Mouse (Mus musculus): ENCODE measurements around the gene 9130230L23Rik.

DNA sequence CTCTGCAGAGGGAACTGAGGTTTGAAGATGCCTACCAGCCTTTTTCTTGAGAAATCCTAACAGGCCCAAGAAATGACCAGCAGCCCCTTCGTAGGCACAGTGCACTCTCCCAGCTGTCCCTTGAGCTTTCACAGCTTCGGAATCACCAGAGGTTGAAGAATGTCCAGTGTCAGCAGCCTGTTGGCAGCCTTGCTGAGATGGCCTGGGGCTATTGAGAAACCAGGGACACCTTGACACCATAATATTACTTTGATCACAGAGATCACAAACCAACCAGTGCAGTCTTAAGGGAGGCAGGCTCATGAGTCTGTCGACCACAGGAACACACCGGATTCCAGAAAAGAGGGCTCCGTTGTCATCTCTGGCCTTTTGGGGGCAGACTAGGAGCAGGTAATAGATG lies 2.9 kb downstream of the 9130230L23Rik start:
- TF ChIP-seq CTCF (conservative IDR thresholded peaks at IDR 0.05 in 1 of 2, IDR thresholded peaks at IDR 0.05 in 1 of 2; ENCODE audit: low read depth in 2 of 2, low read length in 2 of 2) (peak in 1 of 2 experiments; percentile 39; a peak in 2 of 4 replicates), POLR2A (IDR thresholded peaks at IDR 0.05; ENCODE audit: low read depth, low read length) (no peak), CHD1 (IDR thresholded peaks at IDR 0.05; ENCODE audit: low read depth, low read length) (no peak), ZC3H11A (IDR thresholded peaks at IDR 0.05; ENCODE audit: low read depth, low read length) (no peak), NELFE (IDR thresholded peaks at IDR 0.05; ENCODE audit: low read depth, low read length) (no peak), ZNF384 (IDR thresholded peaks at IDR 0.05; ENCODE audit: low read depth, low read length) (no peak), ZMIZ1 (IDR thresholded peaks at IDR 0.05; ENCODE audit: low read depth, low read length) (no peak), EP300 (IDR thresholded peaks at IDR 0.05; ENCODE audit: low read length) (no peak), MXI1 (IDR thresholded peaks at IDR 0.05; ENCODE audit: low read depth, low read length) (no peak), UBTF (IDR thresholded peaks at IDR 0.05; ENCODE audit: low read depth, low read length) (no peak), MYC (IDR thresholded peaks at IDR 0.05; ENCODE audit: low read depth, low read length) (no peak)
